Mouse (Mus musculus) heart, embryonic 14.5 days (tissue): ENCODE data around the gene Lrrc28. TPM values are rescaled to one million over a fixed set of nuclear protein-coding genes. Genes with fewer than 3 reads are reported as not detected.

Experiments used
- ATAC-seq: fragments of 200-750 bp; cut with Nextera tagmentation; 2 replicates; pipeline ENCODE4 v1.8.0; 2017; ENCODE audit warnings: low read depth, moderate TSS enrichment; ENCODE audit not compliant: insufficient number of reproducible peaks, insufficient read depth, low FRiP score
- H3K27ac ChIP-seq, 2 experiments: fragments of 200-500 bp in 1 of 2; fragments of 300-500 bp in 1 of 2; sonication (generic) in 1 of 2; replicated peaks in 1 of 2; 2 replicates each; pipeline ENCODE4 v1.5.1; 2012 to 2014; ENCODE audit warnings: low read depth in 2 of 2, low read length in 2 of 2, control low read depth in 1 of 2, mild to moderate bottlenecking in 1 of 2, mixed read lengths in 1 of 2; ENCODE audit not compliant: control insufficient read depth in 1 of 2, insufficient read depth in 1 of 2
- H3K27me3 ChIP-seq: fragments of 300-500 bp; sonication (generic); 2 replicates; pipeline ENCODE4 v1.6.1; 2014; ENCODE audit warnings: mild to moderate bottlenecking, low read length, control low read depth; ENCODE audit not compliant: control insufficient read depth, insufficient read depth
- H3K36me3 ChIP-seq: fragments of 300-500 bp; sonication (generic); 2 replicates; pipeline ENCODE4 v1.6.1; 2014; ENCODE audit warnings: mild to moderate bottlenecking, control low read depth, low read length, mixed read lengths; ENCODE audit not compliant: control insufficient read depth, insufficient read depth
- H3K4me1 ChIP-seq, 2 experiments: fragments of 200-500 bp in 1 of 2; fragments of 300-500 bp in 1 of 2; sonication (generic) in 1 of 2; 2 replicates each; pipeline ENCODE4 v1.6.1; 2012 to 2014; ENCODE audit warnings: low read length in 2 of 2, control low read depth in 1 of 2, mixed read lengths in 1 of 2; ENCODE audit not compliant: control insufficient read depth in 2 of 2, insufficient read depth in 2 of 2
- H3K4me2 ChIP-seq: fragments of 300-500 bp; sonication (generic); 2 replicates; pipeline ENCODE4 v1.6.1; 2014; ENCODE audit warnings: mild to moderate bottlenecking, low read length
- H3K4me3 ChIP-seq, 2 experiments: fragments of 200-500 bp in 1 of 2; fragments of 300-500 bp in 1 of 2; sonication (generic) in 1 of 2; 2 replicates each; pipeline ENCODE4 v1.5.1; 2012 to 2014; ENCODE audit warnings: low read length in 2 of 2, mild to moderate bottlenecking in 2 of 2, control low read depth in 1 of 2, low read depth in 1 of 2, moderate library complexity in 1 of 2; ENCODE audit not compliant: control insufficient read depth in 1 of 2, insufficient read depth in 1 of 2
- H3K9ac ChIP-seq: fragments of 300-500 bp; sonication (generic); 2 replicates; pipeline ENCODE4 v1.6.1; 2014; ENCODE audit warnings: mild to moderate bottlenecking, low read length
- H3K9me3 ChIP-seq: fragments of 300-500 bp; sonication (generic); 2 replicates; pipeline ENCODE4 v1.6.1; 2016; ENCODE audit warnings: low read length, control low read depth; ENCODE audit not compliant: control insufficient read depth
- WGBS: fragments of 180-500 bp; shearing (Covaris S2); extraction: QIAGEN DNeasy Blood & Tissue Kit; methylation state at CpG from one replicate; pipeline ENCODE4 v1.1.7; 2014; 5-methylcytosine and 5-hydroxymethylcytosine counted together
- polyA plus RNA-seq: library from polyadenylated mRNA; unstranded; fragments of >200 nt; fragmentation: Nextera tagmentation; extraction: Ambion mirVana; gene quantifications from 2 replicates; pipeline ENCODE4 v1.2.1, GENCODE M21; 2014

Gene Lrrc28
- polyA plus RNA-seq, 1 experiment from 2014 or later, result 13.3 TPM

- no peaks in the 10 kb centered on the region for H3K36me3 ChIP-seq
- no peak overlapping the region for H3K4me3 ChIP-seq
- no peaks in the 10 kb centered on the region for H3K9me3 ChIP-seq
- ATAC-seq, result 0 out of 2 replicates have a peak, but pooled peaks have one; percentile 48
- no peak overlapping the region for H3K4me2 ChIP-seq
- H3K27me3 ChIP-seq, result no peaks in the 10 kb centered on the region
- WGBS, result 63% methylated on average over 8 of the region's 8 CpGs
- no peak overlapping the region; a peak in 1 of 4 replicates for H3K27ac ChIP-seq
- H3K4me1 ChIP-seq, result peaks cover 6 to 30% of the 10 kb centered on the region in 2 experiments; a peak in 3 of 4 replicates
- H3K9ac ChIP-seq, result no peak overlapping the region
Observed at GRCm38 (mm10) chr7:67566510-67567237, 78.4 kb downstream of the Lrrc28 start.

DNA sequence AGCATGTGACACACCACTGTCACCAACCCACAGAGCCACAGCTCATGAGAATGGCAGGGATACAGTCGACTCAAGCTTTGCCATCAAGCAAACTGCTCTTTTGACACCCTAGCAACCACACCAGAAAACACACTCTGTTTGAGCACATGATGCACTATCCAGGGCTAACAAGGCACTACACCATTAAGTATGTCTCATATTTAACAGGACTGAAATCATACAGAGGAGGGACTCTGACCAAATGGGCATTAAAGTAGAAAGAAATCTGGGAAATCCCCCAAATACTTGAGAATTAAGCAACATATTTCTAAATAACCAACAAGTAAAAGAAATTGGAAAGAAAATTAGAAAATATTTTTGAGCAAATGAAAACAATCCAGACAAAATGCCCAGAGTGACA, 79.9 kb downstream of the Lrrc28 start:
- no peak for ATAC-seq
- H3K4me1 ChIP-seq, result peaks cover 7 to 29% of the 10 kb centered on the region in 2 experiments
- 57% methylated on average over 1 of the region's 1 CpGs for WGBS
- no peak overlapping the region for H3K9ac ChIP-seq
- no peaks in the 10 kb centered on the region for H3K9me3 ChIP-seq
- H3K27me3 ChIP-seq, result no peaks in the 10 kb centered on the region
- H3K36me3 ChIP-seq, result no peaks in the 10 kb centered on the region
- no peak overlapping the region for H3K4me2 ChIP-seq
- no peak overlapping the region for H3K4me3 ChIP-seq
- no peak overlapping the region for H3K27ac ChIP-seq

DNA sequence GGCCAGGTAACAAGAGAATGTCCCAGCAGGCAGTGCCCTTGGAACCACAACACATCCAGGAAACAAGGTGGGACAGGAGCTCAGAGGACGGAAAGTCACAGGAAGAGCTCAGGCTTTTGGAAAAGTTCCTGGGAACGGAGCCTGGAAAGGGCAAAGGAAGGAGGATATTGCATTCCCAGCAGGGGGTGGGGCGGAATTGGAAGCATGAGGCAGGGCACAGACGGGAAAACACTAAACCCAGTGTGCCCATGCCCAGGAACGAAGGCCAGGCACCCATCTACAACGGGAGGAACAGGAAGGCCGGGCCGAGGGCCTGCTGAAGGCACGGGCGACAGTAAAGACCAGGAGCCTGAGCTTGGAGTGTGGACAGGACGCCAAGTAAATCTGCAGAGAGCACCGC, 82.9 kb downstream of the Lrrc28 start:
- Histone ChIP-seq H3K27me3 (no peaks in the 10 kb centered on the region), H3K9me3 (no peaks in the 10 kb centered on the region), H3K4me3 (no peak overlapping the region), H3K36me3 (no peaks in the 10 kb centered on the region), H3K4me1 (peaks cover 13 to 37% of the 10 kb centered on the region in 2 experiments), H3K4me2 (0 out of 2 replicates have a peak overlapping the region, but pooled peaks have one; percentile 22), H3K9ac (peak overlapping the region; percentile 53; the same call in 1 of the 2 replicates), H3K27ac (peak overlapping the region; percentile 48 to 63)
- ATAC-seq, result peak; percentile 15; the same call in 1 of the 2 replicates
- WGBS, result 37% methylated on average over 12 of the region's 12 CpGs

GRCm38 (mm10) chr7:67559486-67559885, 85.6 kb downstream of the Lrrc28 start:
- Histone ChIP-seq H3K36me3 (no peaks in the 10 kb centered on the region), H3K9me3 (no peaks in the 10 kb centered on the region), H3K4me3 (no peak overlapping the region), H3K9ac (no peak overlapping the region), H3K4me1 (peaks cover 14 to 38% of the 10 kb centered on the region in 2 experiments), H3K27ac (peak overlapping the region; percentile 15 to 75), H3K27me3 (no peaks in the 10 kb centered on the region), H3K4me2 (peak overlapping the region; percentile 16; the same call in 1 of the 2 replicates)
- ATAC-seq, result no peak
- WGBS, result 22% methylated on average over 7 of the region's 7 CpGs

GRCm38 (mm10) chr7:67558230-67558629, 86.8 kb downstream of the Lrrc28 start:
- H3K9ac ChIP-seq, result no peak overlapping the region
- no peaks in the 10 kb centered on the region for H3K36me3 ChIP-seq
- H3K4me2 ChIP-seq, result no peak overlapping the region
- peaks cover 14 to 41% of the 10 kb centered on the region in 2 experiments for H3K4me1 ChIP-seq
- H3K27me3 ChIP-seq, result no peaks in the 10 kb centered on the region
- no peaks in the 10 kb centered on the region for H3K9me3 ChIP-seq
- no peak for ATAC-seq
- no peak overlapping the region for H3K4me3 ChIP-seq
- WGBS, result 65% methylated on average over 5 of the region's 5 CpGs
- H3K27ac ChIP-seq, result no peak overlapping the region

DNA sequence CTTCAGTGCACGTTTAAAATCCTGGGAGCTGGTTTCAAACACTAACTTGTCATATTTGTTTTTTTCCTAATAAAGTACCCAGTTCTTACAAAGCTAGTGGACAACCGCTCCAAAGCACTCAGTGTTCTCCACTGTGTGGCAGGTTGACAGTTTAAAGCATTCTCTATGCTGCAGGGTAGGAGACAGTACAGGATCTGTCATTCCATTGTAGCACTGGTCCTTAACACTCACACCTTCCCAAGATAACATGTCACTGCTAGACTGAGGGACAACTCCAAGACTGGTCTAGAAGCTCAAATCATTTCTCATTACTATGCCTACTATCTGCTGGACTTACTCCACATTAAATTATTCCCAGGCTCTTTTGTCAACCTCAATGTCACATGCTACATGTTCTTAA, 90.2 kb downstream of the Lrrc28 start:
- Histone ChIP-seq H3K9me3 (no peaks in the 10 kb centered on the region), H3K27ac (peak overlapping the region; percentile 68 to 77), H3K36me3 (no peaks in the 10 kb centered on the region), H3K9ac (no peak overlapping the region), H3K4me3 (no peak overlapping the region), H3K4me2 (no peak overlapping the region), H3K27me3 (no peaks in the 10 kb centered on the region), H3K4me1 (peaks cover 11 to 33% of the 10 kb centered on the region in 2 experiments)
- WGBS, result 35% methylated on average over 2 of the region's 2 CpGs
- ATAC-seq, result peak; percentile 71; the same call in 1 of the 2 replicates

DNA sequence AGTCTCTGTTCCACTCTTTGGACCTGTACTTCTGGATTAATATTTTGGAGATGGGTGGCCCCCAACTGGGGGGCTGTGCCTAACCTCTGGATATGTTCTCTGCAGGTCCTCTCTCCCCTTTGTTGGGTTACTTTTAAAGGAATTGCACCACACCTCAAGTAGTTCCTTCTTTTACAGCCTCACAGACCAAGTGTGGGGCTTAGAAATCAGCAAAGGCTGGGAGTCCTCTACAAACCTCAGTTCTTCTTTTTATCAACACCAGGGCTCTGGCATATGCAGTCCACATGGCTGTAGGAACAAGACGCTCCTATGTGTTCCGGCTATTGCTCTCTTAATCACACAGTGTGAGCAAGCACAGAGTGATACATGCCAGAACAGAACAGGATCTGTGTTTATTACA, 93.8 kb downstream of the Lrrc28 start:
- H3K9me3 ChIP-seq, result no peaks in the 10 kb centered on the region
- WGBS, result 73% methylated on average over 2 of the region's 2 CpGs
- no peak overlapping the region for H3K4me2 ChIP-seq
- no peak overlapping the region for H3K9ac ChIP-seq
- H3K27me3 ChIP-seq, result no peaks in the 10 kb centered on the region
- no peak for ATAC-seq
- no peaks in the 10 kb centered on the region for H3K36me3 ChIP-seq
- H3K4me3 ChIP-seq, result no peak overlapping the region
- peaks cover 6 to 30% of the 10 kb centered on the region in 2 experiments for H3K4me1 ChIP-seq
- H3K27ac ChIP-seq, result no peak overlapping the region
